Mouse (Mus musculus) spleen, postnatal 36 days (tissue): ENCODE measurements around the gene Dapk1.

Source experiments
- DNase-seq, 2 experiments: peaks; one replicate each; pipeline ENCODE4 v3.0.0; 2022; ENCODE audit warnings: low spot score in 2 of 2, mixed read lengths in 1 of 2

Gene Dapk1

GRCm38 (mm10) chr13:60662493-60663177 is 60.9 kb downstream of the Dapk1 start:
- no peak for DNase-seq

DNA sequence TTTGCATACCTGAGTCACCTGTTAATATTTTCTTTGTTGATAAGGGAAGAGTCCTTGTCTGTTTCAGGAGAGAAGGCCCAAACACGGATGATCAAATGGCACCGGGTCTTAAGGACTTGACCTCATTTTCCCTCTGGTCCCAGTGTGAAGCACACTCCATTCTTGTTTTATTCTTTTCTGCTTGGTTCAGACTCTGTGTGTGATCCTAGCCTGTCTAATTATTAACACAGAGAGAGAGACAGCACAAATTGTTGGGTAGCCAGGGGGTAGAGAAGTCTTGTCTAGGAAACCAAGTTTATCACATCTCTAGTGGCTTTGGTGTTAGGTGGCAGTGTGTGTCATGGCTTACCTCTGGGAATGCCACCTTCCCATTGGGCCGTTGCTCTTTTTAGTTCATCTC is 62.3 kb downstream of the Dapk1 start:
- DNase-seq: no peak

DNA sequence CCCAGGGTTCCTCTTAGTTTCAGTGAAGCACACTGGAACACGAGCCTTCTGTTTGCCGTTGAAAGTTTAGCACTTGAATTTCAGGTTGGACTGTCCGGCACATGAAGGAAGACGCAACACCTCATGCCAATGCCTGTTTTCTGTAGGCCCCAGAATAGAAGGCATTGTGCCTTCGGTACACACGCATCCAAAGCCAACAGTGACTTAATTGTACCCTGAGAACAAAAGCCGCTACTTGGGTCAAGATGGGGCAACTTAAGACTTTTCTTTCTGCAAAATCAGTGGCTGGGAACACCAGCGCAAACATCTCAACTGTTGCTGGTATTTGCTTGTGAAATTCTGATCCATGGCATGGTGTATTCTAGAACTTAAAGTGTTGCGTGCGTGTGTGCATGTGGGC is 63.1 kb downstream of the Dapk1 start:
- DNase-seq: no peak

- no peak for DNase-seq
Measured at GRCm38 (mm10) chr13:60665402-60665801, 63.7 kb downstream of the Dapk1 start.

DNA sequence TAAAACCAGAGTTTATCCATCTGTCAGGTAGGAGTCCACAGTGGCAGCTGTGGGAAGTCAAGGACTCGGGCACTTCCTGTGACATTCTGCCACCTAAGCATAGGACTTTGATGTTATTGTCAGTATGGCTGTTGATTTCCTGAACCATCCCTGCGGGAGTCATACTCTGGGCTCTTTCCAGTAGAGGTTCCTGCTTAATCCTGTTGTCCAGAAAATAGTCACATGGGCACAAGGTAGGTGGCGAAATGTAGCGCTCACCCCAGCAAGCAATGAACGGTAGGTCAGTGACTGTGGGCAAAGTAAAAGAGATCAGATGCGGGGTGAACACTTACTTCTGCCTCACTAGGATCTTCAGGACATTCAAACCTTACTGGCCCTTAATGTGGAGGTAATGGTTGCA is 66.3 kb downstream of the Dapk1 start:
- no peak for DNase-seq

DNA sequence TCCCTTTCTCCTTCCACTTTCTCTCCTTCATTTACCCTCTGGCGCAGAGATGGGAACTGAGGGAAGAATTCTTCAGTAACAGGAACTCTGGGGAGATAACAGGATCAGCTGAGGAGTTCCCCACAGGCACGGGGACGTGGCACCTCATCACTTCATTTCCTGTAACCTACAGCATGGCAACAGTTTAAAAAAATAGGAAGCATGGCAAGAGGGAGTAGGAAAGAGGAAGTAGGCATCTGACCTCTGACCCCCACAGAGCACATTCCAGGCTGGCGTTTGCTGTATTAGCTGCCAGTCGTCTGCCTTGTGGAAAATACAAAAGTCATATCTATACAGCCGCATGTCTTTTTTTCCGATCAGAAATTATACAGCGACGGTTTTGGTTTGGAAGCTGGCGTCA is 68.9 kb downstream of the Dapk1 start:
- DNase-seq: peak in 1 of 2 experiments; percentile 18

GRCm38 (mm10) chr13:60671235-60671634 is 69.5 kb downstream of the Dapk1 start:
- no peak for DNase-seq

GRCm38 (mm10) chr13:60672287-60672686 is 70.5 kb downstream of the Dapk1 start:
- no peak for DNase-seq

DNA sequence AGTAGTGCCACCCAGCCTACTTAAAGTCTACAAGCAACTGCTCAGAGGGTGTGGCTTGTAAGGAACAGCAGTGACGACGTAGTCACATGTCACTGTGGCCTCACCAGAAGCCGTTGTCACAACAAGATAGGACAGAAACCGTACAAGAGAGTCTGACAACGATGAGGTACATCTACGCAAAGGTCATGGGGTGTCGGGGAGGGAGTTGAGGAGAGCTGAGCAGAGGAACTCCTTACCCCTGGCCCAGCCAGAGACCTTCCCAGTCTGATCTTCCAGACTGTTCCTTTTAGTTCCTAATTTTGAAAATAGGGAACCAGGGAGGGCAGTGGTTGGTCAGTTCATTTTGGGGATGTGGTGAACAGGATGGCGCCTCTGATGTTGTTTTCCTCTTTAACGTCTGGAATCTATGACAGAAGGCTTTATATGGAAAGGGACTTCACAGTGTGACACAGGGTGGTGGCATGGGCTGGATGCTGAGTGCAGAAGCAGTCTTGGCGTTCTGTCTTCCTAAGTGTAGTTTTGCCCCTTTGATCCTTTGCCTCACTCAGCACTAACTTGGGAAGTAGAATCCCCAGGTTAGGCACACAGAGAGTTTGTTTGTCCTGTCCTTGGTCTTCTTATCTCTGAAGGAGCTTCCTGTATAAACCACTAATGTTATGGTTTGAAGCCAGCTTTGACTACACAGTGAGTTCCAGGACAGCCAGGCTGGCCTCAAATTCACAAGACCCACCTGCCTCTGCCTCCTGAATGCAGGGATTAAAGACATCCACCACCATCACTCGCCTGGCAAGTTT is 71.3 kb downstream of the Dapk1 start:
- DNase-seq: peak; percentile 26 to 34

- no peak for DNase-seq
Measured at GRCm38 (mm10) chr13:60674301-60674700, 72.6 kb downstream of the Dapk1 start.

DNA sequence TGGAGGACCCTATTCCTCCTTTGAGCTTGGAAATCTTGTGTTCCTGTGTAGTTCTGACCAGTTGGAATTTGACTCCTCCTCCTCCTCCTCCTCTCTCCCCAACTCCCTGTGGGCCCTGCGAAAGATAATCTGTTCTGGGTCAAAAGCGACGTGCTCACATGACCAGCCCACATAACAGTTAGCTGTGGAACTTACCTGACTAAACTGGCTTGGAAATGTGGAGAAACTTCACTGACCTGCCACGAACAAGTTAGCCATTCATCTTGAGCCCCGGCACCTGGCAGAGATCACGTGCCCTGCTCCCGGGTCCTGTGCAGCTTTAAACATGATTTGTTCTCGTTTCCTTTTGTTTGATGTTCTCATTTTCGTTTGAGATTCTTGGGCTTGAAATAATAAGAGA is 73.2 kb downstream of the Dapk1 start:
- no peak for DNase-seq

DNA sequence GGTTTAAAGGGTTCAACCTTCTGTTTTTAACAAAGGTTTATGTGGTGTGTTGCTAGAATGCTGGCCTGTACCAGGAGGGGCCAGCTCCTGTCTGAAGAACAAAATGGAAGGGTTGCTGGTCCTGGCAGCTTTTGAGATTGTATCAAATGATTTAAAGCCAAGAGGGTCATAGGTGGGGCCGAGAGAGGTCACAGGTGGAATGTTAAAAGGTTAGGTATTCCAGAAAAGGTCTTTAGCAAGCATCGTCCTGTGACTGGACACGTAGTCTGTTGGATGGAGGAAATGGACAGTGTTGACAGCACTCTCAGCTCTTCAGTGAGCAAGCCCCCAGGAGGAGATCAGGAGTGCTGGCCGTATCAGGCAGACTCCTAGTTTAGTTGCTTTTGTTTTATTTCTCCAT is 73.7 kb downstream of the Dapk1 start:
- DNase-seq: no peak

GRCm38 (mm10) chr13:60678912-60679311 is 77.2 kb downstream of the Dapk1 start:
- no peak for DNase-seq

- no peak for DNase-seq
Measured at GRCm38 (mm10) chr13:60682714-60683695, 81.3 kb downstream of the Dapk1 start.

GRCm38 (mm10) chr13:60684050-60684760 is 82.5 kb downstream of the Dapk1 start:
- no peak for DNase-seq

- no peak for DNase-seq
Measured at GRCm38 (mm10) chr13:60684806-60685205, 83.1 kb downstream of the Dapk1 start.

- no peak for DNase-seq
Measured at GRCm38 (mm10) chr13:60685216-60685615, 83.5 kb downstream of the Dapk1 start.

DNA sequence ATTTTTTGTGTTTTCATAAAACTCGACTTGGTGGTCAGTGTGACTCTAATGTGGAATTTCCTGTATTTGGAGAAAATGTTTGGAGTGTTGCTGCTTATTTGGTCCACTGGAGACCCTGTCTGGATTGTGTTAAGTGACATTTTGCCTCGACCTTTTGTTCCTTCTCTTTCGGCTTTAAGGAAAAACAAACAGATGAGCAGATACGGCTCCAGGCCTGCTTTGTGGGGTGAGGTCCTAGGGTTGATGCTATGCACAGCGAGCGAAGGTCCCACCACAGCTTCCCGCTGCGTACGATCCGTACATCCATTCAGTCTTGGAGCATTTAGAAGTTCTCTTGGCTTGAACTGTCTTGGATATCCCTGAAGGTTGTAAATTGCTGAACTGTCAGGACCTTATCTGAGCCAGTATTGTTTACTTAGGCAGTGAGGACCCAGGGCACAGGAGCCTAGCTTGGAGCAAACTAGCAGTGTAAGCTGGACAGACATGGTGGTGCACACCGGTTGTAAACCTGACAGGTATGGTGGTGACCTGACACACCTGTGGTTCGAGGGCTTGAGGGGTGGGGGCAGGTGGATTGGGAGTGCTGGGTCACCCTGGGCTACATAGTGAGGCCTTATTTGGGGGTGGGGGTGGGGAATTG is 84.4 kb downstream of the Dapk1 start:
- no peak for DNase-seq

DNA sequence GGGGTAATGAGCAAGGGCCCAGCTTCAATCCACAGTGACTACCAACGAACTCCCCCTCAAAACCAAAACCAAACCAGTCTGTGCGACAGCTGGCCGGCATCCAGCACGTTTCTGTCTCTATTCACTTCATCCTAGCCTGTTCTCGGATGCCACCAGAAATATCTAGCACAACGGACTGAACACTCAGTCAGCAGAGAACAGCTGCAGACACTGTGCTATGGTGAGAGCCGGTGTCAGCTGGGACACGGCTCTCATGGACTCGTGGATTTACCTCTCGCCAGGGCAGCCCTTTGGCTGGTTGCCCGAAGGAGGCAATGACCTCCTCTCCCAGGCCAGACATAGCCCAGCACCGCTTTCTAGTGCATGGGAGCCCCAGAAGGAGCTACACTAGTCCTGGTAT is 85.2 kb downstream of the Dapk1 start:
- no peak for DNase-seq

- DNase-seq: no peak
Measured at GRCm38 (mm10) chr13:60687462-60687861, 85.7 kb downstream of the Dapk1 start.

GRCm38 (mm10) chr13:60687891-60688290 is 86.1 kb downstream of the Dapk1 start:
- no peak for DNase-seq
